Mouse (Mus musculus): ENCODE measurements at regions not wholly inside any gene's neighbourhood (a gene's known extent, or its start where the extent isn't known, plus 50 kb on each side); places are given as distances from the start of the nearest gene placed in this dataset.

GRCm38 (mm10) chr13:83035962-83036361 is 467.9 kb upstream of the Mef2c start:
- DNase-seq: no peak

- no peak for DNase-seq
Measured at GRCm38 (mm10) chr13:83041506-83041905, 462.3 kb upstream of the Mef2c start.

GRCm38 (mm10) chr13:83045516-83045915 is 458.3 kb upstream of the Mef2c start:
- DNase-seq: no peak

- no peak for DNase-seq
Measured at GRCm38 (mm10) chr13:83045970-83046369, 457.9 kb upstream of the Mef2c start.

- no peak for DNase-seq
Measured at GRCm38 (mm10) chr13:83046571-83047123, 457.2 kb upstream of the Mef2c start.

GRCm38 (mm10) chr13:83055865-83056264 is 448.0 kb upstream of the Mef2c start:
- DNase-seq: no peak

GRCm38 (mm10) chr13:83056415-83056814 is 447.4 kb upstream of the Mef2c start:
- no peak for DNase-seq

GRCm38 (mm10) chr13:83064727-83065126 is 439.1 kb upstream of the Mef2c start:
- peak; percentile 21 for DNase-seq

- no peak for DNase-seq
Measured at GRCm38 (mm10) chr13:83065201-83065600, 438.6 kb upstream of the Mef2c start.

GRCm38 (mm10) chr13:83066115-83066753 is 437.6 kb upstream of the Mef2c start:
- DNase-seq: peak; percentile 11

- no peak for DNase-seq
Measured at GRCm38 (mm10) chr13:83067496-83067895, 436.3 kb upstream of the Mef2c start.

GRCm38 (mm10) chr13:83068588-83068987 is 435.2 kb upstream of the Mef2c start:
- no peak for DNase-seq

- no peak for DNase-seq
Measured at GRCm38 (mm10) chr13:83069293-83069692, 434.5 kb upstream of the Mef2c start.

- DNase-seq: no peak
Measured at GRCm38 (mm10) chr13:83072073-83072472, 431.8 kb upstream of the Mef2c start.

- no peak for DNase-seq
Measured at GRCm38 (mm10) chr13:83074219-83074965, 429.4 kb upstream of the Mef2c start.

- peak; percentile 6 for DNase-seq
Measured at GRCm38 (mm10) chr13:83075320-83075877, 428.4 kb upstream of the Mef2c start.

GRCm38 (mm10) chr13:83076611-83077010 is 427.2 kb upstream of the Mef2c start:
- no peak for DNase-seq

- DNase-seq: no peak
Measured at GRCm38 (mm10) chr13:83077085-83077484, 426.7 kb upstream of the Mef2c start.

GRCm38 (mm10) chr13:83079291-83079690 is 424.5 kb upstream of the Mef2c start:
- DNase-seq: no peak

GRCm38 (mm10) chr13:83084948-83085347 is 418.9 kb upstream of the Mef2c start:
- no peak for DNase-seq

GRCm38 (mm10) chr13:83099908-83100307 is 403.9 kb upstream of the Mef2c start:
- DNase-seq: no peak

- DNase-seq: no peak
Measured at GRCm38 (mm10) chr13:83110610-83111009, 393.2 kb upstream of the Mef2c start.

GRCm38 (mm10) chr13:83111503-83111902 is 392.3 kb upstream of the Mef2c start:
- DNase-seq: no peak

GRCm38 (mm10) chr13:83112323-83112722 is 391.5 kb upstream of the Mef2c start:
- DNase-seq: no peak

All from kidney, adult 9 months (tissue).